Mouse (Mus musculus) adipose tissue, adult 10 weeks (tissue): Measurements from ENCODE around the gene Naa80. TPM values are rescaled to one million over a fixed set of nuclear protein-coding genes. Genes with fewer than 3 reads are reported as not detected.

ENCODE experiments used
- polyA plus RNA-seq: library from polyadenylated mRNA; stranded (reverse); fragments of 350-450 nt; fragmentation: Illumina TruSeq; extraction: RNeasy Lipid Tissue Mini Kit (QIAGEN cat#74804); gene quantifications from one replicate; pipeline ENCODE4 v1.2.3, GENCODE M21; 2014; ENCODE audit warnings: low read depth, low replicate concordance

The Naa80 gene
- 37.0 TPM for polyA plus RNA-seq

DNA sequence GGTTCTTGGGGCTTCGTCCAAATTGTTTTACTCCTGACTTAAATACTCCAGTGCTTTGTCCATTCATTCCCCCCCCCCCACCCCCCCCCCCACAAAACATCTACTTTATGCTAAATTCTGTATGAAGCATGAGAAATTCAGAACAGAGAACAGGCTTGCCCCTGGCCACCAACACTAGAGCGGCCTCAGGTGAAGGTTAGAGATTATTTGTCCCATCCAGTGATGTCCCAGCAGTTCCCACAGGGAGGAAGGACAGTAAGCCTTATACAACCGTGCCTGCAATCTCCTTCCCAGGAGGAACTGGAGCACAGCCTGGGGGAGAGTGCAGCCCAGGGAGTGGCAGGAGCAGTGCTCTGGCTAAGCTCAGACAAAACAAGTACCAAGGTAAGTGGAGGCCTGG, at the start of gene Naa80:
TSS of gene Naa80 (plus strand) at position 301 of the 400 bp plus-strand sequence.

DNA sequence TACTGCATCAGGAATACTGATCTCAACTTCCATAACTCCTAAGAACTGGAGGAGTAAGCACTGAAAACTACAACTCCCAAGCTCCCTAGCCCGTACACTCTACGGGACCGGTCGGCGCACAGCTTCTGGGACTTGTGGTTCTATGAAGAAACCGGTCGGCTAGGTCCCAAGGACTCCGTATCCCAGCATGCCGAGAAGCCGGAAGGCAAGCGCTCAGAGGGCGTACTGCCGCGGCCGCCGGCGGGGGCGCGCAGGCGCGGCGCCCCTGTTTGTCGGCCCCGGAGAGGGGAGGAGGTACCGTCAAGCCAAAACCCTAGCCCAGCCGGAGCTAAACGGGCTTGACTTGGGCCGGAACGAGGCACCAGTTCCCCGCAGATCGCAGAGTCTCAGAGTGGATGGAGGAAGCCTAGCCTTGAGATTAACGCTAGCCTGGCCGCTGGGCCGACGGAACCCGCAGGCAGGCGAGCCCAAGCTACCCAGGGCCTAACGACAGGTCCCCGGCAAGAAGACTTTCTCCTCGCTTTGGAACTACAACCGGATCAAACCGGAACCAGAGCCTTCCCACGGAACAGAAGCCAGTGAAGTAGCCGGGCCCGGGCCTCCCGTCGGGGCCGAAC, 44.8 kb upstream of the Naa80 start, which contains the start of gene Tmem115:
TSS of gene Tmem115 (plus strand) at position 155 of the 617 bp plus-strand sequence.

DNA sequence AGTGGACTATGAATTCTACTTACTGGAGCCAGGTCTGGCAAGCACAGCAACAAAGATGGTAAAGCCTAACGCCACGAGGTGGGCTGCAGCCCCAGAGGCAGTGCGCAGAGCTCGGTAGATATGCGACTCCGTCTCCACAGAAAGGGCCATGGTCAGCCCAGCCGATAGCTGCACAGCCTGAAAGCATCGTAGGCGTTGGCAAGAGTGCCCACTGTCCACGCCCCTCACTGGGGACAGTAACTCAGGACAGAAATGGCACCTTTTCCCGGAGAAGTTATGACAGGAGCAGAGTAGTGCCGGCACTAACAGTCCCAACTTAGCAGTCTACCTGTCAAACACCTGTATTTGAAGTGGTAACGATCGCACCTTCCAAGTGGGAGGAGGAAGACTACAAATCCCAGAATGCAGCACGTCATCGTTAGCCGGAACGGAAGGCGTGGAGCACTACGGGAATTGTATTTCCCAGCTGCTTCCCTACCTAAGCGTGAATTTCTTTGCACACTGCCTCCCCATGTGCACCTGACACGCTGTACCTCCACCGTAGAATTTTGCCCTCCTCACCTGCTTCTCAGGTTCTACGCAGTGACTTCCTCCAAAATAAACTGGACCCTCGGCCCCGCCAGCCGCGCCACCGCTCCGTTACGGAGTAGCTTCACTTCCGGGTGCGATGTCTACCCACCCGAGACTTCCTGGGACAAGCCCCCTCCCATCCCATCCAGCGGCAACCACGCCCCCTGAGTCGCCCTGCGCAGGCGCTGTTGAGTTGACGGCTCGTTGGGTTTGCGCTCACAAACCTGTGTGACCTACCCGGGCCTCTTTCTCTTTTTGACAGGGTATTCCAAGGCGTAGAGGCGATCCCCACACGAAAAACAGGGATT, 37.0 kb upstream of the Naa80 start, which contains the start of the genes Cyb561d2 and Nprl2:
TSS of gene Cyb561d2 (minus strand) at position 720 of the 878 bp plus-strand sequence.
TSS of gene Nprl2 (plus strand) at position 753 of the 878 bp plus-strand sequence.

DNA sequence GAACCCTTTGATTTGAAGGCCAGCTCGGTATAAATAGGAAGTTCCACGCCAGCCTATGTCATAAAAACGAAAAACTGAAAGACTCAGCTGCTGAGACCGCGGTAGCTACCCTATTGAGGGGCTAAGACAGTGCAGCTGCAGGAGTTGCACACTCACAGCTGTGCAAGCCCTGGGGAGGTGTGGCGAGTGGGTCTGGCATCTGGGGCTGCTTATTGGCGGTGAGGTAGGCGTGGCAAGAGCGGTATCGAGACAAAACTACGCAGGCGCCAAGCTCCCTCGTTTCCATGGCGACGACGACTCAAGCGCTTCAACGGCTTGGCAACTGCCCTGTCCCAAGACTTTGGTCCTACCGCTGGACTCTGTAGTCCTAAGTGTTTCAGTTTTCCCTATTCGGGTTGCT, 31.7 kb upstream of the Naa80 start, which contains the start of gene Zmynd10:
TSS of gene Zmynd10 (plus strand) at position 273 of the 400 bp plus-strand sequence.

DNA sequence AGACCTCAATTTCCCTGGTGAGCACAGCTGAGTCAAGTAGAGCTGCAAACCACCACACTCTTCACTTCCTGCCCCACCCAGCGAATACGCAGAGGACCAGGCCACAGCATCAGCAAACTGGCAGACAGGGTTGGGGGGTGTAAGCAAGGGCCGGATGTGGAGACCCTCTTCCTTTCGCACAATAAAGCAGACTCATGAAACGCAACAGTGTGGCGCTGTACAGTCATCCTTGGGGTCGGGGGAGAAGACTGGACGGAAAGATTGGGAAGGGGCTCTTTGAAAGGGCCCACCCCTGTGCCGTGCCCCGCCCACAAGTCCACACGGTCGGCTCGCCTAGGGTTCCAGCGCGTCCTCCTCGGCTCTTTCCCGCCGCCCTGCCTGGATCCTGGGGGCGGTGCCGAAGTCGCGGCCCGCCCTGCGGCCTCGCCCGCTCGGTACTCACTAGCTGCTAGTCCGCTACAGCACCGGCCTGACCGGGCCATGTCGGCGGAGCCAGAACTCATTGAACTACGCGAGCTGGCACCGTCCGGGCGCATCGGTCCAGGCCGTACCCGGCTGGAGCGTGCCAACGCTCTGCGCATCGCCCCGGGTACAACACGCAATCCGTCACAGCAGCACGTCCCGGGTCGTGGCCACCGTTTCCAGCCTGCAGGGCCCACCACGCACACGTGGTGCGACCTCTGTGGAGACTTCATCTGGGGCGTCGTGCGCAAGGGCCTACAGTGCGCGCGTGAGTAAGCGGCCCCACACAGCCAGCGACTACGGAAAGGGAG, 27.4 kb upstream of the Naa80 start, which contains the start of gene Rassf1:
TSS of gene Rassf1 (plus strand) at position 439 of the 773 bp plus-strand sequence.

DNA sequence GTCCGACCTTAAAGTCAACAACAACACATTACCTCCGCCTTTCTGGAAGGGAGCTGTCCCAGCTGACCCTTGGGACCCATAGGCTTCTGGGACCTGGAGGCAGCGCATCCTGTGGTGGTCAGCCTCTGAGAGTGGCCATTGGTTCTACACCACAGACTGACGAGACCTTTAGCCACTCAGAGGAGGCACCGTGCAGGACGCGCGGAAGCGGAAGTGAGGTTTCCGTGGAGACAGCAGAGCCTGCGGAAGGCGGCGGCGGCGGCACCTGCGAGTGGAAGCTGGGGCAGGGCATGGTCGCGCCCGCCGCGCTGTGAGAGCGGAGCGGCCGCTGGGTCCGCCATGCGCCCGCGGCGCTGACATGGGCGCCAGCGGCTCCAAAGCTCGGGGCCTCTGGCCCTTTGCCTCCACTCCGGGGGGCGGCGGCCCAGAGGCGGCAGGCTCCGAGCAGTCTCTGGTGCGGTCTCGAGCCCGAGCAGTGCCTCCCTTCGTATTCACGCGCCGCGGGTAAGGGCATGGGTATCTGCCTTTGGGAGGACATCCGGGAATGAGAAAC, 15.6 kb upstream of the Naa80 start, which contains the start of gene Tusc2:
TSS of gene Tusc2 (plus strand) at position 227 of the 553 bp plus-strand sequence.

DNA sequence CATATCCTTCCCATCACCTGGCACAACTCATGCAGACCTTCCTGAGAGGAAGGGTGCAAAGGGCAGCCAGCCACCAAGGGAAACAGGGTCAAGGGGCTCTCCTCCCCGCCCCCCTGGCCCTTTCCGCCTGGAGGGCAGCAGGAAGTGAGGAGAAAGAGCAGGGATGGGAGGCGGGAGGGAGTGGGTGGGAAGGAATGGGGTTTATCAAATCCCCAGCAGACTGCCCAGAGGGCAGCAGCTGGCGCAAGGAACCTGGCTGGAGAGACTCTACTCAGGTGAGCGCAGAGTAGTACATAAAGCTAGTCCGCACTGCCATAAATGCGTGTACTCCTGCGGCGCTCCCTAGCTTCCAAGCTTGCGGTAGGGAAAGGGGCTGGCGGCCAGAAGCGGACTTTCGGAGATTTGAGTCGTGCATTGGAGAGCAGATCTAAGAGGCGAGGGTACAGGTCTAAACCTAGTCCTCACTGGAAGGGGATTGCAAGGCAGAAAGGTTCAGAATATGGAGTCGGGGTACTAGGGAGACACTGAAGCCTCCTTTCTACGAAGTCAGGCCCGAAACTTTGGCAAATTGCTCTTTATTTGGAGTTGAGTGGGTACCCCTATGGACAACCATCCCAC, 10.9 kb upstream of the Naa80 start, which contains the start of gene Hyal2:
TSS of gene Hyal2 (plus strand) at position 244 of the 618 bp plus-strand sequence.

DNA sequence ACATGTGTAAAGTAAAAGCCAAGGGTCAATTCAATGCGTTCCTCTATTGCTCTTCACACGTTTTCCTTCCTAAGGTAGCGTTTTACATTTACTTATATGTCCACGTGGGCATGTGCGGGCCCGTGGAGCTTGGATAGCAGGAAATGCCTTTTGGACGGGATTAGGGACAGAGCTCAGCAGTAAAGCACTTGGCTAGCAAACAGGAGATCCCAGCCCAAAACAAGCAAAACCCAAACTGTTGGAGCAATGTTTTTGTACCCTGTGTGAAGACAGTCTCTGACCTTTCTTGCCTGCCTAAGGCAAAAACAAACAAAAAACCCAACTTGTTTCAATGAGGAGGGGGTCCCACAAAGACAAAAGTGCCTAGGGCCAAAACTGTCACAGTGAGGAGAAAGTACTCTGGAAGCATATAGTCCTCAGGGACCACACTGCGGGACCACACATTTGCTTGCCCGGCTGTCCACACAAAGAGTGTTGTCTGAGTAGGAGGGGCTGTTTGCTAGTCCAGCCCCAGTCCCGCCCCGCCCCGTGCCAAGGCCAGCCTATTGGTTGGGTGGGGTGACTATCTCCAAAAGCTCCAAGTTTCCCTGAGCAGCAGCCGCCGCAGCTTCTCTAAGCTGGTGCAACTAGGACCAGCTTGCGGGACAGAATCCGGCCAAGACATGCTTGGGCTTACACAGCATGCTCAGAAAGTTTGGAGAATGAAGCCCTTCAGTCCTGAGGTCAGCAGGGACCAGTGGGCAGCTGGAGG, 2.2 kb upstream of the Naa80 start, which contains the start of gene Hyal1:
TSS of gene Hyal1 (plus strand) at position 571 of the 751 bp plus-strand sequence.

DNA sequence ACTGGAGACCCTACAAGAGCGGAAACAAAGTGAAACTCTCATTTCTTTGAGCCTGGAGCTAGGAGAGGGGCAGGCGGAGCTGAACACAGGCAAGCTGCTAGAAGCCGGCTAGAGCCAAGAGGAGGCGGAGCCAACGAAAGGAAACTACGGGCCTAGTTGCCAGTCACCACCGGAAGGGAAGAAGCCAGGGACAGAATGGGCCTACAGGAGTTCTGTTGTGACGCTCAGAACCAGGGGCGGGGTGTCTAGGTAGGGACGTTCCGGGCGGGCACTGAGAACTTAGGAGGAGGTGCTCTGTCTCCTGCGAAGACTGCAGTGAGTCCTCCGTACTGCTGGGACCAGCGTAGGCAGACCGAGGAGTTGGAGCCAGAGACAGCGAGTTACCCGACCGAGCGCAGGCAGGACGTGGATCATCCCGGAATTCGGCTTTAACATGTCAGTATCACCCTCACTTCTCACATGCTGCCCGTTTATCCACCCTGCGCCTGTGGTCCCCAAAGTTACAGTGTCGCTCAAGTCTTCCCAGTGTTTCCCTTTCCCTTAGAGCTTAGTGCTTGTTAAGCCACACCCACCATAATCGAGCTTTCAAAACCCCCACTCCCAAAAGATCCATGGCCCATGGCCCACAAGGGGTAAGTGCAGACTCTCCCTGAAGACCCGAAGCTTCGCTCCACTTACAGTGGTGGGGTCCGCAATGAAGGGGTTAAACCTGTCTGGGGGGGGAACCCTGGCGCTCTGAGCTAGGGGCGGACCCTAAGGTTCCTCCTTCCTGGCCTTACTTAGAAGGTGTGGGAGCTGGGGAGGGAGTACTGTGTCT, 2.0 kb downstream of the Naa80 start, which contains the start of gene Hyal3:
TSS of gene Hyal3 (plus strand) at position 318 of the 817 bp plus-strand sequence.

DNA sequence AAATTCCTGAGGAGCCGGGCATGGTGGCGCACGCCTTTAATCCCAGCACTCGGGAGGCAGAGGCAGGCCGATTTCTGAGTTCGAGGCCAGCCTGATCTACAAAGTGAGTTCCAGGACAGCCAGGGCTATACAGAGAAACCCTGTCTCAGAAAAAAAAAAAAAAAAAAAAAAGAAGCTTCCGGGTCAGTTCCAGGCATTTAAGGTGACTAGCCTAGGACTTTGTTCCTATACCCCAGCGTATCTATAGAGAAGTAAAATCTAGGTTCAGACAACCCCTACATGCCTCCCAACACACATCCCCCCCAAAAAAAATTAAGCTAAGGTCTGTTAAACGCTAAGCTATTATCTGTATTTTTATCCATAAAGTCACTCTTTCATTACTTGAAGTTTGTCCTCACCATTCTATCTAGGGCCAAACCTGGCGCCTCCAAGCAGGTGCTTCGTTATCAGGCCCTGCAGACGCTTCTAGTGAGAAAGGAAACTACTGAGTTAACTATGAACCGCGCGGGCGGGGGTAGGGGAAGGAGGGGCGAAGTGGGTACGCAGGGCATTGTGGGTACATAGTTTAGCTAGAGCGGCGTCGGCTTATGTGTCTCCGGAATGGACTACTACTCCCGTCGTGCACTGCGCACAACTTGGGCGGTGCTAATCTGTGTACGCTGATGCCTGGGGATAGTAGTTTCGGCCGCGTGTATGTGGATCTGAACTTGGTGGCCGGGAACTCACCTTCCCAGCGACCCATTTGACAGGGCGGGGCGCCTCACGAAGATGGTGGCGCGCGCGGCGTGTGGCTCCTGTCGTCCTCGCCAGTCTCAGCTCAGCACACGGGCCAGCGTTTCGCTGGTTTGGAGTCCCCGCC, 8.5 kb downstream of the Naa80 start, which contains the start of gene Ifrd2:
TSS of gene Ifrd2 (plus strand) at position 669 of the 859 bp plus-strand sequence.

DNA sequence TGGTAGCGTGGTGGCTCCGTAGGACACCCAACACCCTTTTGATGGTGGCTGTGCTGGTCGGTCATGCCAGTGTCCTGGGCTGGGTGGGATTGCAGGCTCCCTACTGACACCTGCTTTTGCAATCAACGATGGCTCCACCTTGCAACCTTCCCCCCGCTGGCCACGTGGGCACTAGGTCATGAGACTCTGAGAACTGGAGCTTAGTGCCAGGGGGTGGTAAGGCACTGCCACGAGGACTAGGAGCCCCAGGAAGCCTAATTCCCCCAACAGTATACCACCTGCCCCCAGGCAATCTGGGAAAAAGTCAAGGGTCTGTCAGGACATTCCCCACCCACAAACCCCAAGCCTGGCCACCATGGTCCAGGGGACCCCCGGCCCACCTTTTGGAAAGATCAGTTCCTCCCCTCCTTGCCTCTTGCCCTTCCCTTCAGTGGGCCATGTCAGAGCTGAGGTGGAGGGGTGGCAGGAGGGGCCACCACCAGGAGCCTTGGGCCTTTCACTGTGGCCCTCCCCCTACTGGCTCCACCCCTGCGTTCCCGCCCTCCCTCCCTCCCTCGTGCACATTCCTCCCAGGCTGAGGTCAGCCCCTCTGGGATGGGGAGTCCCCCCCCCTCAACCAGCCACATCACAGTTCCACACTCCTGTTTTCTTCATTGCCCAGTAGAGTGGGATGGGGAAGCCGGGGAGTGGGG, 30.2 kb downstream of the Naa80 start, which contains the start of gene Sema3b:
TSS of gene Sema3b (minus strand) at position 489 of the 692 bp plus-strand sequence.

Other genes with a start within 250 kb of the Naa80 start
- gene Hemk1, start 240.5 kb upstream of the Naa80 start, polyA plus RNA-seq = 16.6 TPM
- 0.22 TPM for gene 6430571L13Rik, start 238.3 kb upstream of the Naa80 start, polyA plus RNA-seq
- gene Cacna2d2, start 179.3 kb upstream of the Naa80 start, polyA plus RNA-seq = 0.96 TPM
- 29.4 TPM for gene Tmem115, start 44.9 kb upstream of the Naa80 start, polyA plus RNA-seq
- gene Cyb561d2, start 36.7 kb upstream of the Naa80 start, polyA plus RNA-seq = 22.5 TPM
- gene Nprl2, start 36.7 kb upstream of the Naa80 start, polyA plus RNA-seq = 19.2 TPM
- gene Zmynd10, start 31.6 kb upstream of the Naa80 start, polyA plus RNA-seq = 11.1 TPM
- gene Rassf1, start 27.3 kb upstream of the Naa80 start, polyA plus RNA-seq = 33.9 TPM
- 34.1 TPM for gene Tusc2, start 15.6 kb upstream of the Naa80 start, polyA plus RNA-seq
- 31.9 TPM for gene Hyal2, start 10.9 kb upstream of the Naa80 start, polyA plus RNA-seq
- gene Hyal1, start 2.0 kb upstream of the Naa80 start, polyA plus RNA-seq = 26.2 TPM
- 1.7 TPM for gene Hyal3, start 1.9 kb downstream of the Naa80 start, polyA plus RNA-seq
- 21.9 TPM for gene Ifrd2, start 8.8 kb downstream of the Naa80 start, polyA plus RNA-seq
- 36.0 TPM for gene Sema3b, start 30.3 kb downstream of the Naa80 start, polyA plus RNA-seq
- gene Gnai2, start 56.5 kb downstream of the Naa80 start, polyA plus RNA-seq = 290 TPM
- 7.4 TPM for gene Slc38a3, start 90.6 kb downstream of the Naa80 start, polyA plus RNA-seq
- not detected for gene Gnat1, start 100.8 kb downstream of the Naa80 start, polyA plus RNA-seq
- gene Sema3f, start 131.6 kb downstream of the Naa80 start, polyA plus RNA-seq = 24.8 TPM
- 101 TPM for gene Rbm5, start 192.1 kb downstream of the Naa80 start, polyA plus RNA-seq